In genomic region chr11:119393483-119393804, GRCm38 (mm10) we compare ENCODE assay signal across 8 mouse cellular contexts. TPM values are rescaled to one million over a fixed set of nuclear protein-coding genes. Genes with fewer than 3 reads are reported as not detected.
DNase-seq lines count a peak whose midpoint lies in the region; ATAC-seq and TF ChIP-seq lines count a peak whose summit lies in the region.

No protein-coding gene starts in this region.

- H3K9me3 ChIP-seq in embryonic facial prominence, embryonic 13.5 days = no peaks in the 10 kb centered on the region
- H3K9me3 ChIP-seq in intestine, embryonic 14.5 days (ENCODE audit: control insufficient read depth, low read length) = no peaks in the 10 kb centered on the region
- H3K9me3 ChIP-seq in neural tube, embryonic 13.5 days = no peaks in the 10 kb centered on the region

- peak overlapping the region; percentile 84 for H3K4me2 ChIP-seq in embryonic facial prominence, embryonic 13.5 days
- peak overlapping the region; percentile 82 for H3K4me2 ChIP-seq in intestine, embryonic 14.5 days (ENCODE audit: low read length)
- peak overlapping the region; percentile 63 for H3K4me2 ChIP-seq in neural tube, embryonic 13.5 days

- no peak for DNase-seq in lung, adult 2 months
- no peak for DNase-seq in lung, postnatal 36 days
- DNase-seq in intestine, embryonic 14.5 days (ENCODE audit: low spot score) = no peak
- DNase-seq in adrenal gland, adult 18-20 months (ENCODE audit: low spot score in 2 of 2) = no peak
- no peak for DNase-seq in urinary bladder, postnatal 10 days (ENCODE audit: low spot score)
- DNase-seq in layer of hippocampus, adult 9-10 months (ENCODE audit: low spot score) = no peak

- H3K4me3 ChIP-seq in lung, adult 2 months (replicated peaks; ENCODE audit: extremely low read depth, low read depth, low read length) = peak overlapping the region; percentile 78
- peak overlapping the region; percentile 56 for H3K4me3 ChIP-seq in embryonic facial prominence, embryonic 13.5 days
- peak overlapping the region; percentile 62 for H3K4me3 ChIP-seq in intestine, embryonic 14.5 days (ENCODE audit: low read depth, low read length)
- peak overlapping the region; percentile 37 for H3K4me3 ChIP-seq in neural tube, embryonic 13.5 days

- peak overlapping the region; percentile 57 for H3K9ac ChIP-seq in embryonic facial prominence, embryonic 13.5 days
- peak overlapping the region; percentile 56 for H3K9ac ChIP-seq in intestine, embryonic 14.5 days (ENCODE audit: low read length)
- H3K9ac ChIP-seq in neural tube, embryonic 13.5 days = peak overlapping the region; percentile 52

- H3K27me3 ChIP-seq in embryonic facial prominence, embryonic 13.5 days = peaks cover 91% of the 10 kb centered on the region
- peaks cover 13% of the 10 kb centered on the region; the same call in 1 of the 2 replicates for H3K27me3 ChIP-seq in intestine, embryonic 14.5 days (replicated peaks; ENCODE audit: control insufficient read depth, insufficient read depth, low read length)
- H3K27me3 ChIP-seq in neural tube, embryonic 13.5 days = peaks cover 86% of the 10 kb centered on the region

- H3K36me3 ChIP-seq in embryonic facial prominence, embryonic 13.5 days = no peaks in the 10 kb centered on the region
- H3K36me3 ChIP-seq in intestine, embryonic 14.5 days (ENCODE audit: control insufficient read depth, insufficient read depth, low read length) = no peaks in the 10 kb centered on the region
- no peaks in the 10 kb centered on the region for H3K36me3 ChIP-seq in neural tube, embryonic 13.5 days

- WGBS in lung, adult 2 months = 11% methylated on average over 7 of the region's 7 CpGs
- 22% methylated on average over 7 of the region's 7 CpGs for WGBS in embryonic facial prominence, embryonic 13.5 days
- WGBS in intestine, embryonic 14.5 days = 24% methylated on average over 7 of the region's 7 CpGs
- WGBS in neural tube, embryonic 13.5 days = 34% methylated on average over 7 of the region's 7 CpGs

- TF ChIP-seq POLR2A in lung, adult 2 months (IDR thresholded peaks at IDR 0.05; ENCODE audit: borderline replicate concordance, extremely low read depth, low read depth, low read length) = no peak

- TF ChIP-seq CTCF in lung, adult 2 months (IDR thresholded peaks at IDR 0.05; ENCODE audit: insufficient read depth, low read length) = no peak

- ATAC-seq in embryonic facial prominence, embryonic 13.5 days (ENCODE audit: insufficient number of reproducible peaks, insufficient read depth, low FRiP score, low TSS enrichment, low read depth) = no peak
- ATAC-seq in intestine, embryonic 14.5 days (replicated peaks; ENCODE audit: low FRiP score, low TSS enrichment, low read depth) = no peak
- ATAC-seq in neural tube, embryonic 13.5 days (ENCODE audit: low read depth) = no peak

- H3K4me1 ChIP-seq in lung, adult 2 months (ENCODE audit: control insufficient read depth, insufficient read depth, low read length) = peaks cover 37% of the 10 kb centered on the region
- peaks cover 32% of the 10 kb centered on the region for H3K4me1 ChIP-seq in embryonic facial prominence, embryonic 13.5 days
- H3K4me1 ChIP-seq in intestine, embryonic 14.5 days (replicated peaks; ENCODE audit: control insufficient read depth, insufficient read depth, low read length) = peaks cover 15% of the 10 kb centered on the region
- peaks cover 28% of the 10 kb centered on the region for H3K4me1 ChIP-seq in neural tube, embryonic 13.5 days (replicated peaks)

- no peak overlapping the region for H3K27ac ChIP-seq in embryonic facial prominence, embryonic 13.5 days
- peak overlapping the region; percentile 59 for H3K27ac ChIP-seq in intestine, embryonic 14.5 days (ENCODE audit: low read depth)
- H3K27ac ChIP-seq in neural tube, embryonic 13.5 days (replicated peaks) = no peak overlapping the region

RNA-seq across cellular contexts. Expression of gene Rnf213, which starts 0.5 kb away (rescaled TPM):
- polyA plus RNA-seq in lung, adult 2 months (2012; rRNA removed) = 19.5 and 24.3 TPM in 2 replicates
- 1.9 and 2.1 TPM in 2 replicates for polyA plus RNA-seq in embryonic facial prominence, embryonic 13.5 days (2015; fragmentation: Nextera tagmentation; extraction: Ambion mirVana)
- polyA plus RNA-seq in intestine, embryonic 14.5 days (2014; fragmentation: Nextera tagmentation; extraction: Ambion mirVana) = 18.0 and 18.8 TPM in 2 replicates
- 0.98 and 1.6 TPM in 2 replicates for polyA plus RNA-seq in neural tube, embryonic 13.5 days (2015; fragmentation: Nextera tagmentation; extraction: Ambion mirVana)
- total RNA-seq in adrenal gland, adult 18-20 months (2021) = 10 to 100 TPM; 19.1 to 20.6 TPM

RNA-seq across cellular contexts. Expression of gene Slc26a11, which starts 38.1 kb away (rescaled TPM):
- polyA plus RNA-seq in lung, adult 2 months (2012; rRNA removed) = 25.7 and 28.0 TPM in 2 replicates
- 11.0 and 11.9 TPM in 2 replicates for polyA plus RNA-seq in embryonic facial prominence, embryonic 13.5 days (2015; fragmentation: Nextera tagmentation; extraction: Ambion mirVana)
- 8.4 and 9.9 TPM in 2 replicates for polyA plus RNA-seq in intestine, embryonic 14.5 days (2014; fragmentation: Nextera tagmentation; extraction: Ambion mirVana)
- 4.3 and 5.3 TPM in 2 replicates for polyA plus RNA-seq in neural tube, embryonic 13.5 days (2015; fragmentation: Nextera tagmentation; extraction: Ambion mirVana)
- total RNA-seq in adrenal gland, adult 18-20 months (2021) = 1 to 10 TPM; 4.8 to 4.9 TPM

RNA-seq across cellular contexts. Expression of gene Sgsh, which starts 38.1 kb away (rescaled TPM):
- 63.2 and 66.5 TPM in 2 replicates for polyA plus RNA-seq in lung, adult 2 months (2012; rRNA removed)
- 5.9 and 6.2 TPM in 2 replicates for polyA plus RNA-seq in embryonic facial prominence, embryonic 13.5 days (2015; fragmentation: Nextera tagmentation; extraction: Ambion mirVana)
- 7.5 and 7.9 TPM in 2 replicates for polyA plus RNA-seq in intestine, embryonic 14.5 days (2014; fragmentation: Nextera tagmentation; extraction: Ambion mirVana)
- 5.6 and 5.7 TPM in 2 replicates for polyA plus RNA-seq in neural tube, embryonic 13.5 days (2015; fragmentation: Nextera tagmentation; extraction: Ambion mirVana)
- 10 to 100 TPM; 11.5 to 17.0 TPM for total RNA-seq in adrenal gland, adult 18-20 months (2021)
